Mouse (Mus musculus) ES-Bruce4 (cell line): ENCODE data around the gene Nap1l4. TPM values are rescaled to one million over a fixed set of nuclear protein-coding genes. Genes with fewer than 3 reads are reported as not detected.

ENCODE experiments used
- H3K27ac ChIP-seq: 2 replicates; pipeline ENCODE4 v1.5.1; 2012; ENCODE audit warnings: low read length, inconsistent platforms; ENCODE audit not compliant: insufficient read depth
- H3K27me3 ChIP-seq: 2 replicates; pipeline ENCODE4 v1.6.1; 2012; ENCODE audit warnings: mild to moderate bottlenecking, low read length, inconsistent platforms; ENCODE audit not compliant: control insufficient read depth, poor library complexity, insufficient read depth, severe bottlenecking
- H3K36me3 ChIP-seq: 2 replicates; pipeline ENCODE4 v1.6.1; 2012; ENCODE audit warnings: inconsistent platforms, mild to moderate bottlenecking, low read length, moderate library complexity; ENCODE audit not compliant: control insufficient read depth, poor library complexity, insufficient read depth, severe bottlenecking
- H3K4me1 ChIP-seq: one replicate; pipeline ENCODE4 v1.8.1; 2011; ENCODE audit warnings: low read length; ENCODE audit not compliant: control insufficient read depth, insufficient read depth
- H3K4me3 ChIP-seq: 2 replicates; pipeline ENCODE4 v1.5.1; 2011; ENCODE audit warnings: low read depth, mild to moderate bottlenecking, low read length
- H3K9ac ChIP-seq: 2 replicates; pipeline ENCODE4 v1.6.1; 2012; ENCODE audit warnings: low read depth, mild to moderate bottlenecking, inconsistent platforms; ENCODE audit not compliant: poor library complexity, severe bottlenecking
- H3K9me3 ChIP-seq: replicated peaks from 2 replicates; pipeline ENCODE4 v1.6.1; 2012; ENCODE audit warnings: mild to moderate bottlenecking, low read length, inconsistent platforms; ENCODE audit not compliant: control insufficient read depth, poor library complexity, insufficient read depth, severe bottlenecking
- CTCF ChIP-seq: IDR thresholded peaks from one replicate; pipeline ENCODE4 v1.8.1; 2011; ENCODE audit warnings: low read depth, low read length
- EP300 ChIP-seq: IDR thresholded peaks from 2 replicates; pipeline ENCODE4 v1.6.1; 2011; ENCODE audit warnings: low read depth, low read length; ENCODE audit not compliant: insufficient read depth
- POLR2A ChIP-seq: IDR thresholded peaks from one replicate; pipeline ENCODE4 v1.8.1; 2011; ENCODE audit warnings: low read length; ENCODE audit not compliant: insufficient read depth
- polyA plus RNA-seq: library from polyadenylated mRNA; stranded (reverse); fragments of >200 nt; gene quantifications from 2 replicates; pipeline ENCODE4 v1.2.4, GENCODE M21; 2011; ENCODE audit warnings: low read depth; ENCODE audit not compliant: missing spikeins, insufficient read depth, insufficient read length

The Nap1l4 gene
- 179 and 208 TPM in 2 replicates for polyA plus RNA-seq

DNA sequence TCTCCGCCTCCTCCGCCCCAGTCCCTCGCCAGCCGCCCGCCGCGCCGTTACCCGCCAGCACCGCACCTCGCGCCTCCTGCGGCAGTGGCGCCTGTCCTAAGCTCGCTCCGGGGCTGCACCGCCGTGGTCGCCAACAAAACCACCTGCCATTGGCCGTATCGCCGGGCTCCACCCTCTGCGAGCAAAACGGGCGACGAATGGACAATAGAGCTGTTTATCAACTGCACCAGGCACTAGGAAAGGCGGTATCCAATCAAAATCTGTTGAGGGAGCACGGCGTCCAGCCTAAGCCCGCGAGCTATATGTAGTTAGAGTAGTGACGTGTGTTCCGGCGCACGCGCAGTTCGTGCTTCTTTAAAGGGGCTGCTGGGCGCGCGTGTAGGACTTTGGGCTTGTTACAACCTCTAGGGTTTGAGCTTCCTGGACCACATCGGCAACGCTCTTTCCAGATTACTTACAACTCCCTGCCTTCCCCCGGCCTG is at the start of gene Nap1l4:
Nap1l4 (minus strand) TSS at position 131 of the 482 bp plus-strand sequence.
- no peaks in the 10 kb centered on the region for H3K9me3 ChIP-seq
- no peaks in the 10 kb centered on the region for H3K4me1 ChIP-seq
- peak within 1 kb of the TSS; percentile 95 for H3K27ac ChIP-seq
- H3K4me3 ChIP-seq = peak within 1 kb of the TSS; percentile 96
- TF ChIP-seq CTCF (no peak), POLR2A (peak; percentile 80)
- H3K27me3 ChIP-seq = no peaks in the 10 kb centered on the region
- peak within 1 kb of the TSS; percentile 80 for H3K9ac ChIP-seq
- peaks cover 6% of the 10 kb centered on the region; the same call in 1 of the 2 replicates for H3K36me3 ChIP-seq

DNA sequence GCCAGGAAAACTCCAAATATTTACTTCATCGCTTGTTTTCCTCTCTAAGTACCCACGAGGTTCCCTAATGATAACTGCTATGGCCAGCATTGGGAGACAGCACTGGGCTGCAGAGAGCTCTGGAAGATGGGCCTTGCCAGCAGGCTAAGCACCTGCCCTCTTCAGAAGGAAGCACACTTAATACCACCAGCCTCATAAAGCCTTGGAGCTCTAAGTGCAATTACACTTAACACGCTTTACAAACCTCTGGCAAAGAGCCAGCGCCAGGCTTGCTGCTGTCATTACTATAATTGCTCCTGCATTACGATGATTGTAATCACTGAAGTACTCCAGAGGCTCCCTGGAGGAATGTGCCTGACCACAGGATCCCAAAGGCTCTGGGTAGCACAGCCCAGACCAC is 46.0 kb upstream of the Nap1l4 start:
- Histone ChIP-seq H3K9ac (no peak overlapping the region), H3K27ac (no peak overlapping the region), H3K27me3 (no peaks in the 10 kb centered on the region), H3K9me3 (no peaks in the 10 kb centered on the region), H3K4me3 (no peak overlapping the region), H3K36me3 (peaks cover 36% of the 10 kb centered on the region), H3K4me1 (peaks cover 2% of the 10 kb centered on the region)
- TF ChIP-seq POLR2A = no peak
- no peak for TF ChIP-seq EP300
- TF ChIP-seq CTCF = no peak

DNA sequence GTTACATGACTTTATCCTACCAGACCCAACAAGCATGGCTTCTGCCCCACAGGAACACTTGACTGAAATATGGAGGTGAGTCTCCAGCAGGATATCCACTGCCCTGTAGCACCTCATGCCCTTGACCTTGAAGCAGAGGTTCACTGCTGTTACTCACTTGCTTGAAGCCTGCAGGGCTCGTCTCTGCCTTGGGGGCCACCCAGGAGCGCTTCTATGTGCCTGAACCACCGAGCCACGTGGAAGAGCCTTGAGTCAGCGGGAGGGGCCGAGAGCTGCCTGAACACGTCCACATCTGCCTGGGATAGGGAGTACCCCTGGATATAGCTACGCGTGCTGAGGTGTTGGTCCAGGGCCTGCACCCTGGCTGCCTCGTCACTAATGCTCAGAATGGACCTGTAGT is 43.3 kb upstream of the Nap1l4 start:
- Histone ChIP-seq H3K36me3 (peaks cover 40% of the 10 kb centered on the region), H3K27ac (peak overlapping the region; percentile 16), H3K4me3 (no peak overlapping the region), H3K9me3 (no peaks in the 10 kb centered on the region), H3K9ac (0 out of 2 replicates have a peak overlapping the region, but pooled peaks have one; percentile 4), H3K4me1 (peaks cover 4% of the 10 kb centered on the region), H3K27me3 (no peaks in the 10 kb centered on the region)
- no peak for TF ChIP-seq EP300
- no peak for TF ChIP-seq CTCF
- TF ChIP-seq POLR2A = no peak

DNA sequence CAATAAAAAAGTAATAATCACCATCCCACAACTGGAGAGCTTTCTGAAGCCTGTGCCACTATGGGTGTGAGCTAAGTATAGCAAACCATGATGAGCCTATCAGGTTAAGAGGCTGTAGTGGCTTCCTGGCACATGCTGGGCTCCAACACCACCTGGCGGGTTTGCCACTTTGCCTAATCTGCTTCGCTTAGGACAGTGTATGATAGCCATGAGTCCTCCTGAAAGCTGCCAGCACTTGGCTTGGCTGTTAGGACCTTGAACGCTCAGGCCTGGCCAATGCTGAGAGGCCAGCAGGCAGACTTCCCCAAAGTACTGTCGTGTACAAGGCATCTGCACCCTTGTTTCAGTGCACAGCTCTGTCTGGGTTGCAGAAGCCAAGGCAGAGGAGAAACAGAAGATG is 39.1 kb upstream of the Nap1l4 start:
- Histone ChIP-seq H3K4me1 (peaks cover 3% of the 10 kb centered on the region), H3K9me3 (no peaks in the 10 kb centered on the region), H3K27ac (peak overlapping the region; percentile 41), H3K27me3 (no peaks in the 10 kb centered on the region), H3K9ac (no peak overlapping the region), H3K4me3 (no peak overlapping the region), H3K36me3 (peaks cover 67% of the 10 kb centered on the region)
- TF ChIP-seq CTCF = no peak
- no peak for TF ChIP-seq EP300
- TF ChIP-seq POLR2A = no peak

DNA sequence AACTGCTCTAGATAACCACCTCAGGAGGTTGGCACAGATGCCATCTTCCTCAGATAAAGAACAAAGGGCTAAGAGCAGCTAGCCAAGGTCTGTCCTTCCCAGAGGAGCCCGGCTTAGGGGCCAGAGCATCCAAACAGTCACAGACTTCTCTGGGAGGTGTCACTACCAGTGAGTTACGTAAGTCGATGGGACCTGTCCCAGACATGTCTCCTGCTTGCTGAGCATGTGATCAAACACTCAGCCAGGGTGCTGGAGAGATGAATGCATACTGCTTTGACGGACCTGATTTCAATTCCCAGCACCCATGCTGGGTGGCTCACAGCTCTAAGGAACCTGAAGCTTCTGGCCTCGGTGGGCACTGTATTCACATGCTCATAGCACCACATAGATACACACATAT is 38.7 kb upstream of the Nap1l4 start:
- TF ChIP-seq EP300 = no peak
- no peak for TF ChIP-seq POLR2A
- TF ChIP-seq CTCF = no peak
- Histone ChIP-seq H3K9ac (no peak overlapping the region), H3K9me3 (no peaks in the 10 kb centered on the region), H3K27me3 (no peaks in the 10 kb centered on the region), H3K4me3 (no peak overlapping the region), H3K36me3 (peaks cover 67% of the 10 kb centered on the region), H3K27ac (peak overlapping the region; percentile 41), H3K4me1 (peaks cover 3% of the 10 kb centered on the region)

DNA sequence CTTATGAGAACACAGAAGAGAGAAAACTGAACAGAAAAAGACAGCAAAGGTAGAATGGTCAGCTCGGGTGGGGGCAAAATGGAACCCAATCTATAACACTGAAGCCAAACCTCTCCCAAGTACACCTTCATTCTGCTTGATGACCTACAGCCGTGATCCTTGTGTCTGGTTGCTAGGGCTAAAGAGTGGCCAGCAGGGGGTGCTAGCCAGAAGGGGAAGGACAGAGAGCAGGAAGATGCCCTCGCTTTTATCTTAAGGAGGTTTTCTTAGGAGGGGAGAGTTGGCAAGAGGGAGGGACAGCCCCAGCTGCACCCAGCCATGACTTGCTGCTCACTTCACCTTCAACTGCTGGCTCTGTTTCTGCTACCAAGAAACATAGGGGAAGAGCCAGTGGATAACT is 35.0 kb upstream of the Nap1l4 start:
- Histone ChIP-seq H3K9me3 (no peaks in the 10 kb centered on the region), H3K4me1 (peaks cover 3% of the 10 kb centered on the region), H3K9ac (no peak overlapping the region), H3K36me3 (peaks cover 75% of the 10 kb centered on the region), H3K27me3 (no peaks in the 10 kb centered on the region), H3K4me3 (no peak overlapping the region), H3K27ac (no peak overlapping the region)
- no peak for TF ChIP-seq POLR2A
- peak; percentile 82 for TF ChIP-seq CTCF

DNA sequence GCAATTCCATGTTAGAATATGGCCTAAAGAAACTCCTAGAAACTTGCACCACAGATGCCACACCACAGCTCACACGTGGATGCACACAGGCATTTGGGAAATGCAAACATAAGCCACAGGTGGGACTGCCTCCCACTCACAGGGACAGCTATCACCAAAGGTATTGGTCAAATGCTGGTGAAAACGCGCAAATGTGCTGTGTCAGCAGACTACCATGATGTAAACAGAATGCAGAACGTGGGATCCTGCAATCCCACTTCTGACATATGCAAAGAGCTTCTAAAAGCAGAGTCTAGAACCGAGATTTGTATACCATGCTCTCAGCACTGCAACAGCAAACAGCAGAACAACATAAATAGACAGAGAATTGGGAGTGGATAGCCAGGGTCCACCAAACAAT is 34.1 kb upstream of the Nap1l4 start:
- H3K4me1 ChIP-seq = no peaks in the 10 kb centered on the region
- no peaks in the 10 kb centered on the region for H3K9me3 ChIP-seq
- peaks cover 80% of the 10 kb centered on the region for H3K36me3 ChIP-seq
- no peak for TF ChIP-seq EP300
- TF ChIP-seq CTCF = no peak
- TF ChIP-seq POLR2A = no peak
- no peak overlapping the region for H3K4me3 ChIP-seq
- no peaks in the 10 kb centered on the region for H3K27me3 ChIP-seq
- H3K9ac ChIP-seq = no peak overlapping the region
- H3K27ac ChIP-seq = no peak overlapping the region
